Mouse (Mus musculus) C2C12 (cell line): Measurements from ENCODE around the gene Pmpca. TPM values are rescaled to one million over a fixed set of nuclear protein-coding genes. Genes with fewer than 3 reads are reported as not detected.
A peak's percentile ranks its signal among the peaks of the same experiment; 100 is the strongest.

ENCODE experiments used
- H3K27me3 ChIP-seq: one replicate; pipeline ENCODE4 v1.6.1; 2011; ENCODE audit not compliant: control insufficient read depth, insufficient read depth, insufficient read length
- H3K36me3 ChIP-seq: one replicate; pipeline ENCODE4 v1.6.1; 2011; ENCODE audit not compliant: control insufficient read depth, insufficient read depth
- H3K4me3 ChIP-seq: one replicate; pipeline ENCODE4 v1.5.1; 2011; ENCODE audit warnings: mild to moderate bottlenecking, control low read depth; ENCODE audit not compliant: poor library complexity, insufficient read depth, severe bottlenecking
- H3K79me2 ChIP-seq: one replicate; pipeline ENCODE4 v1.6.1; 2011; ENCODE audit not compliant: control insufficient read depth, insufficient read depth
- H3K79me3 ChIP-seq: one replicate; pipeline ENCODE4 v1.6.1; 2011; ENCODE audit warnings: low read depth, control low read depth
- H3ac ChIP-seq: one replicate; pipeline ENCODE3; 2011; ENCODE audit warnings: low read depth; ENCODE audit not compliant: control insufficient read depth, insufficient read length
- CEBPB ChIP-seq: IDR thresholded peaks from one replicate; pipeline ENCODE4 v1.6.1; 2011; ENCODE audit warnings: low read depth, mild to moderate bottlenecking, control low read depth, moderate library complexity
- CTCF ChIP-seq: IDR thresholded peaks from one replicate; pipeline ENCODE4 v1.5.1; 2011; ENCODE audit not compliant: control insufficient read depth, insufficient read depth, insufficient read length
- FOSL1 ChIP-seq: IDR thresholded peaks from one replicate; pipeline ENCODE4 v1.8.0; 2011; ENCODE audit warnings: mild to moderate bottlenecking, low read length; ENCODE audit not compliant: poor library complexity, insufficient read depth, severe bottlenecking
- MAX ChIP-seq: IDR thresholded peaks from one replicate; pipeline ENCODE4 v1.6.1; 2011; ENCODE audit warnings: mild to moderate bottlenecking, control low read depth
- MYOD1 ChIP-seq: IDR thresholded peaks from one replicate; pipeline ENCODE4 v1.6.1; 2011; ENCODE audit warnings: low read depth; ENCODE audit not compliant: control insufficient read depth, insufficient read length
- MYOG ChIP-seq: IDR thresholded peaks from one replicate; pipeline ENCODE4 v1.6.1; 2011; ENCODE audit not compliant: control insufficient read depth, insufficient read length; ENCODE audit errors: extremely low read depth
- USF1 ChIP-seq: IDR thresholded peaks from one replicate; pipeline ENCODE4 v1.6.1; 2011; ENCODE audit warnings: low read depth, mild to moderate bottlenecking, control low read depth, moderate library complexity
- polyA plus RNA-seq: library from polyadenylated mRNA; unstranded; fragments of >200 nt; fragmentation: generic; extraction: Trizol; gene quantifications from one replicate; pipeline ENCODE4 v1.2.1, GENCODE M21; 2012; ENCODE audit warnings: missing spikeins

The Pmpca gene
- polyA plus RNA-seq, 1 experiment: 93.8 TPM

- H3ac ChIP-seq: peak within 1 kb of the TSS; percentile 80
- H3K27me3 ChIP-seq: no peaks in the 10 kb centered on the region
- H3K36me3 ChIP-seq: peaks cover 14% of the 10 kb centered on the region
- TF ChIP-seq MYOD1 (no peak), FOSL1 (no peak), CTCF (peak; percentile 74), MYOG (no peak), MAX (peak; percentile 73), CEBPB (no peak), USF1 (no peak)
- H3K79me3 ChIP-seq: peaks cover 3% of the 10 kb centered on the region
- H3K4me3 ChIP-seq: peak within 1 kb of the TSS; percentile 95
- peaks cover 19% of the 10 kb centered on the region for H3K79me2 ChIP-seq
Observed at GRCm38 (mm10) chr2:26351358-26352290, 37.5 kb upstream of the Pmpca start, which contains the start of gene Dnlz. Gene Dnlz, minus strand, starts transcription at chr2:26352110.

GRCm38 (mm10) chr2:26352291-26352910, 36.7 kb upstream of the Pmpca start:
- peaks cover 3% of the 10 kb centered on the region for H3K79me3 ChIP-seq
- peak overlapping the region; percentile 35 for H3ac ChIP-seq
- H3K4me3 ChIP-seq: peak overlapping the region; percentile 95
- H3K79me2 ChIP-seq: peaks cover 19% of the 10 kb centered on the region
- TF ChIP-seq CTCF (no peak), MYOD1 (peak; percentile 11)
- no peaks in the 10 kb centered on the region for H3K27me3 ChIP-seq
- peaks cover 14% of the 10 kb centered on the region for H3K36me3 ChIP-seq

- Histone ChIP-seq H3K4me3 (no peak overlapping the region), H3K27me3 (no peaks in the 10 kb centered on the region)
- TF ChIP-seq MYOG (no peak), FOSL1 (no peak), MAX (no peak), USF1 (no peak), MYOD1 (no peak), CTCF (no peak), CEBPB (no peak)
Observed at GRCm38 (mm10) chr2:26353066-26353980, 35.8 kb upstream of the Pmpca start.

GRCm38 (mm10) chr2:26354401-26354800, 34.7 kb upstream of the Pmpca start:
- H3K27me3 ChIP-seq: no peaks in the 10 kb centered on the region
- H3K4me3 ChIP-seq: no peak overlapping the region
- H3K79me3 ChIP-seq: peaks cover 3% of the 10 kb centered on the region
- peaks cover 9% of the 10 kb centered on the region for H3K36me3 ChIP-seq
- peaks cover 19% of the 10 kb centered on the region for H3K79me2 ChIP-seq
- no peak overlapping the region for H3ac ChIP-seq
- TF ChIP-seq USF1: no peak
- no peak for TF ChIP-seq MYOD1
- no peak for TF ChIP-seq FOSL1
- no peak for TF ChIP-seq CEBPB
- no peak for TF ChIP-seq MYOG
- no peak for TF ChIP-seq MAX
- no peak for TF ChIP-seq CTCF

More at GRCm38 (mm10) chr2:26353066-26353980, 35.8 kb upstream of the Pmpca start:
- H3ac ChIP-seq: no peak overlapping the region
- peaks cover 14% of the 10 kb centered on the region for H3K36me3 ChIP-seq
- H3K79me2 ChIP-seq: peaks cover 19% of the 10 kb centered on the region
- peaks cover 3% of the 10 kb centered on the region for H3K79me3 ChIP-seq

- TF ChIP-seq CTCF (no peak), USF1 (no peak), MYOG (no peak), CEBPB (no peak), MYOD1 (no peak), MAX (no peak), FOSL1 (no peak)
- H3K79me3 ChIP-seq: no peaks in the 10 kb centered on the region
- no peak overlapping the region for H3ac ChIP-seq
- no peak overlapping the region for H3K4me3 ChIP-seq
- no peaks in the 10 kb centered on the region for H3K27me3 ChIP-seq
- no peaks in the 10 kb centered on the region for H3K36me3 ChIP-seq
- H3K79me2 ChIP-seq: peaks cover 3% of the 10 kb centered on the region
Observed at GRCm38 (mm10) chr2:26356231-26356630, 32.9 kb upstream of the Pmpca start.
